Mouse (Mus musculus): ENCODE data around the gene Nploc4.

GRCm38 (mm10) chr11:120380271-120380670 is 57.2 kb downstream of the Nploc4 start:
- TF ChIP-seq GABPA (IDR thresholded peaks at IDR 0.05; ENCODE audit: insufficient replicate concordance, low read depth, low read length) (no peak), POLR2A (IDR thresholded peaks at IDR 0.05; ENCODE audit: low read depth, low read length) (no peak), CTCF (conservative IDR thresholded peaks at IDR 0.05 in 1 of 2, IDR thresholded peaks at IDR 0.05 in 1 of 2; ENCODE audit: low read depth in 2 of 2, low read length in 2 of 2) (no peak), E2F4 (IDR thresholded peaks at IDR 0.05; ENCODE audit: insufficient replicate concordance, low read depth, low read length) (no peak), CHD1 (IDR thresholded peaks at IDR 0.05; ENCODE audit: low read depth, low read length) (no peak), MAZ (IDR thresholded peaks at IDR 0.05; ENCODE audit: low read depth, low read length) (no peak), USF2 (conservative IDR thresholded peaks at IDR 0.05; ENCODE audit: low read depth, low read length) (no peak), EP300 (IDR thresholded peaks at IDR 0.05; ENCODE audit: low read length) (no peak), PAX5 (IDR thresholded peaks at IDR 0.05; ENCODE audit: low read length) (no peak), TCF12 (IDR thresholded peaks at IDR 0.05; ENCODE audit: low read depth, low read length) (no peak)

All from CH12.LX (cell line).